Mouse (Mus musculus) stomach, postnatal 0 days (tissue): ENCODE results near the gene Btbd9.

ENCODE experiments used
- CTCF ChIP-seq: IDR thresholded peaks from 2 replicates; pipeline ENCODE4 v1.5.1; 2016; ENCODE audit warnings: antibody characterized with exemption, low read depth, mild to moderate bottlenecking, moderate library complexity
- EP300 ChIP-seq: optimal IDR thresholded peaks from 2 replicates; pipeline ENCODE3; 2016; ENCODE audit warnings: antibody characterized with exemption

- TF ChIP-seq CTCF (no peak), EP300 (no peak)
Observed at GRCm38 (mm10) chr17:30283460-30284050, 292.7 kb downstream of the Btbd9 start.
